Mouse (Mus musculus) left cerebral cortex, postnatal 10 days (tissue): ENCODE results near the gene Nfatc2ip. TPM values are rescaled to one million over a fixed set of nuclear protein-coding genes. Genes with fewer than 3 reads are reported as not detected.

Experiments
- DNase-seq, 2 experiments: peaks; one replicate each; pipeline ENCODE4 v3.0.0; 2021 to 2022; ENCODE audit warnings: low spot score in 2 of 2, mixed read lengths in 1 of 2; ENCODE audit errors: extremely low spot score in 1 of 2
- intact Hi-C: fragments of 180-260 bp; cut with DNase I; formaldehyde crosslinking; loops from one replicate; pipeline ENCODE4 v1.15.1; 2025
- microRNA-seq: library from miRNA; unstranded; fragments of <30 nt; microRNA quantifications from one replicate; pipeline ENCODE4 v1.2.0, GENCODE M21; 2022
- total RNA-seq, 2 experiments: library from RNA; stranded (reverse); gene quantifications; 2 replicates each; pipeline ENCODE4 v1.2.3; 2021

The Nfatc2ip gene
- total RNA-seq, 2 experiments from 2014 or later, result 8.0 to 8.2 TPM

DNA sequence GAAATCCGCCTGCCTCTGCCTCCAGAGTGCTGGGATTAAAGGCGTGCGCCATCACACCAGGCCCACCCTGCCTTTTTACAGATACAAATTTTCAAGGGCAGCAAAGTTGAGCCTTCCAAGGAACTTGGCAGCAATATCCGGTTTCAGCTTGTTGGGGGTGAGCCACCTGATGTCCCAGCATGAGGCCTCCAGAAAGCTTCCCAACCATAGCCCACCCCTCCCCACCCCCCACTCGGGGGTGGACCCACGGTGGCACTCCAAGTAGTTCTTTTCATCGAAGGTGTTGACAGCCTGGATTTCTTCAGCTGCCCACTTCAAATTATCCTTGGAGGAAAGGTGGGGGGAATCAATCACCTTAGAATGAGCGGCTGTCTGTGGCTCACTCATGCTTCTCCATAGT, 57.6 kb downstream of the Nfatc2ip start:
- no peak for DNase-seq
- intact Hi-C loops, result no loop called here

DNA sequence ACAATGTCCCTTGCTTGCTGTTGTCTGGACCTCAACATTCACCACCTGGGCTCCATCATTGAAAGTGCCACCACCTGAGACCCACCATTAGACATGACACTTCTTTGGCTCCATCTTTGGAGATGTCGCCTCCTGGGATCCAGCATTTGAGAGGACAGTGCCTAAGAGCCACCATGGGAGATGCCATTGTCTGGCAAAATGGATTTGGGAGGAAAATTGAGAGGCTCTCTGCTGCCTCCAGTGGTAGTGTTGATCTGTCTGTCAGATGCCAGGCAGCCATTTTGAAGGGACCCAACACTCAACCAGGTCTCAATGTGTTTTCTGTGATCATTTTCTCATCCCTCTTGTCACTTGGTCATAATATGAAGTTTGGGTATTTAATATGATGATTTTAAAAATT, 61.0 kb downstream of the Nfatc2ip start:
- DNase-seq, result no peak
- intact Hi-C loops, result no loop called here

Small RNA genes lying within 50 kb of the gene (microRNA-seq; reads per million reads assigned to microRNA genes)
- gene Mir7058, result not detected

Other genes with a start within 250 kb of the Nfatc2ip start
- 100 to 1,000 TPM; 101 to 103 TPM for gene Xpo6, start 196.2 kb downstream of the Nfatc2ip start, total RNA-seq
- 100 to 1,000 TPM; 142 to 147 TPM for gene Sbk1, start 124.1 kb downstream of the Nfatc2ip start, total RNA-seq
- gene Lat, start 27.2 kb downstream of the Nfatc2ip start, total RNA-seq, result 1 to 10 TPM in 1 of 2 experiments, under 1 TPM in 1; 0.64 to 1.6 TPM
- gene Spns1, start 19.3 kb downstream of the Nfatc2ip start, total RNA-seq, result 10 to 100 TPM; 85.2 to 89.0 TPM
- not detected for gene Cd19, start 18.2 kb upstream of the Nfatc2ip start, total RNA-seq
- gene Rabep2, start 32.0 kb upstream of the Nfatc2ip start, total RNA-seq, result 1 to 10 TPM; 8.7 to 8.8 TPM
- gene Atp2a1, start 66.4 kb upstream of the Nfatc2ip start, total RNA-seq, result under 1 TPM in 1 of 2 experiments, not detected in 1; 0.20 TPM
- gene Sh2b1, start 78.7 kb upstream of the Nfatc2ip start, total RNA-seq, result 10 to 100 TPM; 68.3 to 68.6 TPM
- 100 to 1,000 TPM in 1 of 2 experiments, 10 to 100 TPM in 1; 81.6 to 103 TPM for gene Tufm, start 90.6 kb upstream of the Nfatc2ip start, total RNA-seq
- 100 to 1,000 TPM; 123 to 125 TPM for gene Atxn2l, start 106.7 kb upstream of the Nfatc2ip start, total RNA-seq
- 100 to 1,000 TPM; 194 to 195 TPM for gene Eif3c, start 169.7 kb upstream of the Nfatc2ip start, total RNA-seq
- 1 to 10 TPM in 1 of 2 experiments, under 1 TPM in 1; 0.97 to 1.1 TPM for gene Apobr, start 188.2 kb upstream of the Nfatc2ip start, total RNA-seq
- 10 to 100 TPM; 21.2 to 22.1 TPM for gene Cln3, start 189.1 kb upstream of the Nfatc2ip start, total RNA-seq
- gene Il27, start 198.2 kb upstream of the Nfatc2ip start, total RNA-seq, result not detected
- gene Nupr1, start 234.1 kb upstream of the Nfatc2ip start, total RNA-seq, result 1 to 10 TPM; 8.7 to 8.9 TPM